Mouse (Mus musculus): ENCODE measurements around the gene Rbfox1. TPM values are rescaled to one million over a fixed set of nuclear protein-coding genes. Genes with fewer than 3 reads are reported as not detected.

Rbfox1 gene
- total and polyA plus RNA-seq, 2 experiments, result 0.09 TPM; not detected in 1

DNA sequence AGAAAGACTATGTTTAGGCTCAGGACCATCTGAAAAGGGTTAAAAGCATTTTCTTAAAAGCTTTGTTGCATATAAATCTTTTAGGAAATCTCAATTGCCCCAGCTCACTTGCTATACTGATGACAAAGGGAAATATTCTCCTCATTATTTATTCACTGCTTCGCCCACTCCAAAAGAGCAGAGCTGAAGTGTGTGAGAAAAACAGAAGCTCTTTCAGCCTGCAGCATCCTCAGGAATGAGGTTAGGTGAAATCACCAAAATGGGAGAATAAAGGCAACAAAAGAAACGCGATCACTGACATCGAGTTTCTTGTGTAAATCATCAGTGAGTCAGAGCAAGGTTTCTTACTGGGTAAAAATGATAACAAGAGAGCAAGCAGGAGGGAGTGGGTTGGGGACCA lies 1469.0 kb downstream of the Rbfox1 start:
- Histone ChIP-seq H3K4me3 (ENCODE audit: insufficient read depth, low read depth, low read length) (no peak overlapping the region), H3K4me1 (ENCODE audit: control insufficient read depth, insufficient read depth, low read length) (no peaks in the 10 kb centered on the region), H3K79me2 (ENCODE audit: control insufficient read depth, insufficient read depth, low read length) (no peaks in the 10 kb centered on the region), H3K36me3 (ENCODE audit: control insufficient read depth, insufficient read depth, low read length) (no peaks in the 10 kb centered on the region), H3K27ac (replicated peaks; ENCODE audit: insufficient read depth, low read depth, low read length) (no peak overlapping the region), H3K9ac (ENCODE audit: low read depth, low read length) (no peak overlapping the region), H3K27me3 (ENCODE audit: control insufficient read depth, insufficient read depth, low read length) (no peaks in the 10 kb centered on the region)
- no peak for TF ChIP-seq POLR2A (IDR thresholded peaks at IDR 0.05; ENCODE audit: extremely low read depth, insufficient read depth, low read length)
- TF ChIP-seq CTCF (IDR thresholded peaks at IDR 0.05; ENCODE audit: low read depth, low read length), result no peak
- DNase-seq (ENCODE audit: extremely low read depth, low read depth, low spot score), result no peak
- 81% methylated on average over 4 of the region's 4 CpGs for WGBS

GRCm38 (mm10) chr16:7359043-7359442 lies 1473.9 kb downstream of the Rbfox1 start:
- Histone ChIP-seq H3K9ac (ENCODE audit: low read depth, low read length) (no peak overlapping the region), H3K79me2 (ENCODE audit: control insufficient read depth, insufficient read depth, low read length) (no peaks in the 10 kb centered on the region), H3K27ac (replicated peaks; ENCODE audit: insufficient read depth, low read depth, low read length) (no peak overlapping the region), H3K36me3 (ENCODE audit: control insufficient read depth, insufficient read depth, low read length) (no peaks in the 10 kb centered on the region), H3K4me3 (ENCODE audit: insufficient read depth, low read depth, low read length) (no peak overlapping the region), H3K4me1 (ENCODE audit: control insufficient read depth, insufficient read depth, low read length) (no peaks in the 10 kb centered on the region), H3K27me3 (ENCODE audit: control insufficient read depth, insufficient read depth, low read length) (no peaks in the 10 kb centered on the region)
- 77% methylated on average over 5 of the region's 5 CpGs for WGBS
- no peak for TF ChIP-seq CTCF (IDR thresholded peaks at IDR 0.05; ENCODE audit: low read depth, low read length)
- TF ChIP-seq POLR2A (IDR thresholded peaks at IDR 0.05; ENCODE audit: extremely low read depth, insufficient read depth, low read length), result no peak
- DNase-seq (ENCODE audit: extremely low read depth, low read depth, low spot score), result no peak

GRCm38 (mm10) chr16:7360706-7361105 lies 1475.6 kb downstream of the Rbfox1 start:
- Histone ChIP-seq H3K4me3 (ENCODE audit: insufficient read depth, low read depth, low read length) (no peak overlapping the region), H3K4me1 (ENCODE audit: control insufficient read depth, insufficient read depth, low read length) (no peaks in the 10 kb centered on the region), H3K27me3 (ENCODE audit: control insufficient read depth, insufficient read depth, low read length) (no peaks in the 10 kb centered on the region), H3K79me2 (ENCODE audit: control insufficient read depth, insufficient read depth, low read length) (no peaks in the 10 kb centered on the region), H3K27ac (replicated peaks; ENCODE audit: insufficient read depth, low read depth, low read length) (no peak overlapping the region), H3K9ac (ENCODE audit: low read depth, low read length) (no peak overlapping the region), H3K36me3 (ENCODE audit: control insufficient read depth, insufficient read depth, low read length) (no peaks in the 10 kb centered on the region)
- 88% methylated on average over 1 of the region's 1 CpGs for WGBS
- DNase-seq (ENCODE audit: extremely low read depth, low read depth, low spot score), result no peak
- TF ChIP-seq CTCF (IDR thresholded peaks at IDR 0.05; ENCODE audit: low read depth, low read length) (no peak), POLR2A (IDR thresholded peaks at IDR 0.05; ENCODE audit: extremely low read depth, insufficient read depth, low read length) (no peak)

GRCm38 (mm10) chr16:7365878-7366277 lies 1480.7 kb downstream of the Rbfox1 start:
- TF ChIP-seq CTCF (IDR thresholded peaks at IDR 0.05; ENCODE audit: low read depth, low read length) (no peak), POLR2A (IDR thresholded peaks at IDR 0.05; ENCODE audit: extremely low read depth, insufficient read depth, low read length) (no peak)
- no peaks in the 10 kb centered on the region for H3K36me3 ChIP-seq (ENCODE audit: control insufficient read depth, insufficient read depth, low read length)
- no peaks in the 10 kb centered on the region for H3K4me1 ChIP-seq (ENCODE audit: control insufficient read depth, insufficient read depth, low read length)
- no peak overlapping the region for H3K27ac ChIP-seq (replicated peaks; ENCODE audit: insufficient read depth, low read depth, low read length)
- H3K27me3 ChIP-seq (ENCODE audit: control insufficient read depth, insufficient read depth, low read length), result no peaks in the 10 kb centered on the region
- no peak overlapping the region for H3K4me3 ChIP-seq (ENCODE audit: insufficient read depth, low read depth, low read length)
- no peak overlapping the region for H3K9ac ChIP-seq (ENCODE audit: low read depth, low read length)
- DNase-seq (ENCODE audit: extremely low read depth, low read depth, low spot score), result no peak
- no peaks in the 10 kb centered on the region for H3K79me2 ChIP-seq (ENCODE audit: control insufficient read depth, insufficient read depth, low read length)

GRCm38 (mm10) chr16:7374146-7374545 lies 1489.0 kb downstream of the Rbfox1 start:
- H3K27ac ChIP-seq (replicated peaks; ENCODE audit: insufficient read depth, low read depth, low read length), result no peak overlapping the region
- no peaks in the 10 kb centered on the region for H3K4me1 ChIP-seq (ENCODE audit: control insufficient read depth, insufficient read depth, low read length)
- H3K36me3 ChIP-seq (ENCODE audit: control insufficient read depth, insufficient read depth, low read length), result no peaks in the 10 kb centered on the region
- 69% methylated on average over 3 of the region's 3 CpGs for WGBS
- no peak overlapping the region for H3K4me3 ChIP-seq (ENCODE audit: insufficient read depth, low read depth, low read length)
- TF ChIP-seq CTCF (IDR thresholded peaks at IDR 0.05; ENCODE audit: low read depth, low read length) (no peak), POLR2A (IDR thresholded peaks at IDR 0.05; ENCODE audit: extremely low read depth, insufficient read depth, low read length) (no peak)
- no peak for DNase-seq (ENCODE audit: extremely low read depth, low read depth, low spot score)
- H3K9ac ChIP-seq (ENCODE audit: low read depth, low read length), result no peak overlapping the region
- no peaks in the 10 kb centered on the region for H3K27me3 ChIP-seq (ENCODE audit: control insufficient read depth, insufficient read depth, low read length)
- H3K79me2 ChIP-seq (ENCODE audit: control insufficient read depth, insufficient read depth, low read length), result no peaks in the 10 kb centered on the region

DNA sequence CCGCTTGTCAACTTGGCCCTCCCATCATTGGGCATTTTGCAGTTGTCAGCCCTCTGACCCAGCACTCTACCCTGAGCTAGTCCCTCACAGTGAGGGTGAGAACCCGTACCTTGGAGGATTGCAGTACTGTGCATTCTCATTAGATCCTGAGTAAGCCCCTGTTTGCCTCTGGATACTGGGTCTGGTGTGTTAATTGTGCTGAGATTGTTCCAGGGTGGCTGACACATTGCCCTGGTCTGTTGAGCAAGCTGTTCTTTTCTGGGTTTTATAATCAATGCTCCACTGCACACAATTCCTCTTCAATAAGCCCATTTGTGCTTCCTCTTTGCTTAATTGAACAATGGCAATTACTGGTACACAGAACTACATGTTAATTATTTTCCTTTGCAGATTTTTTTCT lies 1489.5 kb downstream of the Rbfox1 start:
- Histone ChIP-seq H3K27ac (replicated peaks; ENCODE audit: insufficient read depth, low read depth, low read length) (no peak overlapping the region), H3K27me3 (ENCODE audit: control insufficient read depth, insufficient read depth, low read length) (no peaks in the 10 kb centered on the region), H3K4me3 (ENCODE audit: insufficient read depth, low read depth, low read length) (no peak overlapping the region), H3K4me1 (ENCODE audit: control insufficient read depth, insufficient read depth, low read length) (no peaks in the 10 kb centered on the region), H3K36me3 (ENCODE audit: control insufficient read depth, insufficient read depth, low read length) (no peaks in the 10 kb centered on the region), H3K9ac (ENCODE audit: low read depth, low read length) (no peak overlapping the region), H3K79me2 (ENCODE audit: control insufficient read depth, insufficient read depth, low read length) (no peaks in the 10 kb centered on the region)
- no peak for TF ChIP-seq CTCF (IDR thresholded peaks at IDR 0.05; ENCODE audit: low read depth, low read length)
- TF ChIP-seq POLR2A (IDR thresholded peaks at IDR 0.05; ENCODE audit: extremely low read depth, insufficient read depth, low read length), result no peak
- 61% methylated on average over 2 of the region's 2 CpGs for WGBS
- DNase-seq (ENCODE audit: extremely low read depth, low read depth, low spot score), result no peak
